Mouse (Mus musculus) erythroblast, embryonic 14.5 days (primary cell): ENCODE data around the gene Rnf186.

ENCODE experiments used
- GATA1 ChIP-seq: IDR thresholded peaks from 2 replicates; pipeline ENCODE4 v1.6.1; 2012; ENCODE audit warnings: low read length, inconsistent platforms, mixed read lengths
- TAL1 ChIP-seq: IDR thresholded peaks from 3 replicates; pipeline ENCODE4 v1.6.1; 2012; ENCODE audit warnings: low read length, inconsistent platforms, mixed read lengths

DNA sequence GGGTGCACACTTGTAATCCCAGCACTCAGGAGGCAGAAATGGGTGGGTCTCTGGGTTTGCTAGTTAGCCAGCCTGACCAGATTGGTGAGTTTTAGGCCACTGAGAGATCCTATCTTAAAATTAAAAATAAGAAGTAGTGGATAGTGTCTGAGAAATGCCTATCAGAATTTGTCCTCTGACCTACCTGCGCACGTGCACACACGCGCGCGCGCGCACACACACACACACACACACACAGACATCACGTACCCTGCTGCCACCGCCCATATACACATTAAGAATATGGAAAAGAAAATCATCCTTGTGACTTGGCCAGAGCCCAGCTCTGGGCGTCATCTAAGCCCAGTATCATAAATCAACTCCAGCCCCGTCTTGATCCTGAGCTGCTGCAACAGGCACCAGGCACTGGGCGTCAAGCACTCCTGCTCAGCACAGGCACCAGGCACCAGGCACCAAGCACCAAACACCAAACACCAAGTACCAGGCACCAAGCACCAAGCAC, 44.3 kb downstream of the Rnf186 start:
- TF ChIP-seq TAL1, result no peak
- no peak for TF ChIP-seq GATA1
